Comparison of ENCODE assay signal across 32 mouse cellular contexts in the genomic region with DNA sequence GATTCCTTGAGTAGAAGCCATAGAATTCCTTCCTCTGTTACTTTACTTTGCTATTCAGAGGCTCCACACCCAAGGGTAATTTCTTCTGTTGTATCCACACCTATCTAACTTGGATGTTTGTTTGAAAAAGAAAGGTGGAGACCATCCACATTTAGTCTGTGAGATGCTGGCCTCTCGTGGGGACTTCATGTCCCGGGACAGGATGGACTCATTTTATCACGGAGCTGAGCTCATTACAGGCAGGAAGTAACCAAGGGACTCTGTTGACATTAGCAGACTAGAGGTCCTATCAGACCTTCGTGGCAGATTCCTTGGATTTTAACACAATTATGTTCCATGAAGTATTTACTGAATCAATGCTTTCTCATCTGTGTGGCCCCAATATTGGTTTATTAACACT. TPM values are rescaled to one million over a fixed set of nuclear protein-coding genes. Genes with fewer than 3 reads are reported as not detected.
DNase-seq lines count a peak whose midpoint lies in the region; ATAC-seq and TF ChIP-seq lines count a peak whose summit lies in the region.
"Had no signal": no experiment of that assay in that cellular context is flagged by ENCODE, and none has a peak within 500 bp of the region (broad histone marks: within the 10 kb centered on the region; RNA-seq: fewer than 3 reads in every experiment).

No protein-coding gene starts in this region.

- H3K27me3 ChIP-seq in heart, adult 2 months (ENCODE audit: control insufficient read depth, insufficient read depth, low read length) = no peaks in the 10 kb centered on the region
- peaks cover 20% of the 10 kb centered on the region for H3K27me3 ChIP-seq in heart, embryonic 11.5 days (ENCODE audit: control insufficient read depth, insufficient read depth, low read length)
- no peaks in the 10 kb centered on the region for H3K27me3 ChIP-seq in kidney, embryonic 14.5 days (ENCODE audit: control insufficient read depth, insufficient read depth, low read length)
- H3K27me3 ChIP-seq: intestine, embryonic 15.5 days; limb, embryonic 15.5 days; neural tube, embryonic 13.5 days had no signal

- H3K27ac ChIP-seq in heart, adult 2 months = peak overlapping the region; percentile 48
- H3K27ac ChIP-seq in heart, embryonic 11.5 days (ENCODE audit: low read depth, low read length) = no peak overlapping the region
- no peak overlapping the region for H3K27ac ChIP-seq in kidney, embryonic 14.5 days (ENCODE audit: low read depth, low read length)
- H3K27ac ChIP-seq: intestine, embryonic 15.5 days; kidney, postnatal 0 days; limb, embryonic 15.5 days; macrophage; midbrain, embryonic 10.5 days; neural tube, embryonic 13.5 days had no signal

- TF ChIP-seq EP300 in heart, adult 2 months (IDR thresholded peaks at IDR 0.05; ENCODE audit: insufficient read depth, low read depth, low read length) = peak; percentile 91; the same call in 1 of the 2 replicates

- no peak overlapping the region for H3K9ac ChIP-seq in heart, adult 2 months (ENCODE audit: low read depth, low read length)
- H3K9ac ChIP-seq in heart, embryonic 11.5 days (ENCODE audit: low read depth, low read length) = no peak overlapping the region
- H3K9ac ChIP-seq in kidney, embryonic 14.5 days (ENCODE audit: low read depth, low read length) = no peak overlapping the region
- H3K9ac ChIP-seq: heart, embryonic 12.5 days; intestine, embryonic 15.5 days; limb, embryonic 15.5 days; neural tube, embryonic 13.5 days had no signal

- no peak overlapping the region for H3K4me2 ChIP-seq in heart, embryonic 11.5 days
- no peak overlapping the region for H3K4me2 ChIP-seq in kidney, embryonic 14.5 days (replicated peaks; ENCODE audit: low read depth, low read length)
- H3K4me2 ChIP-seq: heart, embryonic 12.5 days; intestine, embryonic 15.5 days; limb, embryonic 15.5 days; neural tube, embryonic 13.5 days had no signal

- TF ChIP-seq POLR2A in heart, adult 2 months (IDR thresholded peaks at IDR 0.05; ENCODE audit: insufficient read depth, low read depth, low read length) = no peak

- no peaks in the 10 kb centered on the region for H3K36me3 ChIP-seq in heart, adult 2 months (ENCODE audit: control insufficient read depth, insufficient read depth, low read length)
- H3K36me3 ChIP-seq in heart, embryonic 11.5 days (ENCODE audit: control insufficient read depth, insufficient read depth, low read length) = no peaks in the 10 kb centered on the region
- no peaks in the 10 kb centered on the region for H3K36me3 ChIP-seq in kidney, embryonic 14.5 days (ENCODE audit: control insufficient read depth, insufficient read depth, low read length)
- H3K36me3 ChIP-seq: heart, embryonic 12.5 days; intestine, embryonic 15.5 days; limb, embryonic 15.5 days; midbrain, embryonic 10.5 days; neural tube, embryonic 13.5 days had no signal

- no peak for ATAC-seq in heart, embryonic 11.5 days (replicated peaks; ENCODE audit: insufficient number of reproducible peaks, low FRiP score, low TSS enrichment)
- ATAC-seq in kidney, embryonic 14.5 days (ENCODE audit: low FRiP score, low TSS enrichment) = no peak
- ATAC-seq: forebrain, embryonic 14.5 days; hindbrain, embryonic 16.5 days; intestine, embryonic 15.5 days; midbrain, embryonic 16.5 days had no signal

- WGBS in heart, adult 2 months = 45% methylated on average over 4 of the region's 4 CpGs
- WGBS in heart, embryonic 11.5 days (ENCODE audit: insufficient replicate concordance) = 49% methylated on average over 4 of the region's 4 CpGs
- WGBS in kidney, embryonic 14.5 days = 44% methylated on average over 4 of the region's 4 CpGs

- H3K79me2 ChIP-seq in heart, adult 2 months (replicated peaks; ENCODE audit: control insufficient read depth, insufficient read depth, low read length) = no peaks in the 10 kb centered on the region

- peak; percentile 26 to 27 for DNase-seq in heart, adult 2 months
- peak; percentile 13 for DNase-seq in kidney, postnatal 14 days
- DNase-seq in testis, postnatal 10 days (ENCODE audit: low spot score) = peak; percentile 25
- DNase-seq in testis, postnatal 14 days (ENCODE audit: low spot score) = no peak
- no peak for DNase-seq in layer of hippocampus, postnatal 36 days
- DNase-seq: adrenal gland, postnatal 25 days; cerebellum, adult 9-10 months; gastrocnemius, postnatal 14 days; left cerebral cortex, postnatal 4 days; retina, postnatal 1 day; right cerebral cortex, postnatal 25 days; spleen, adult 18-20 months; thymus, postnatal 25 days had no signal

- intact Hi-C loops in heart, adult 2 months (cut with DNase I) = loop anchor here (1.0 to 2.0 kb wide), 4 partner anchors 41 to 103 kb away; a partner anchor contains a TSS

- H3K4me3 ChIP-seq in heart, adult 2 months = no peak overlapping the region
- H3K4me3 ChIP-seq in heart, embryonic 11.5 days (ENCODE audit: low read depth, low read length) = no peak overlapping the region
- H3K4me3 ChIP-seq in kidney, embryonic 14.5 days (ENCODE audit: low read length) = no peak overlapping the region
- H3K4me3 ChIP-seq: heart, embryonic 12.5 days; intestine, embryonic 15.5 days; limb, embryonic 15.5 days; midbrain, embryonic 10.5 days; myocyte; neural tube, embryonic 13.5 days had no signal

- peaks cover 3% of the 10 kb centered on the region for H3K4me1 ChIP-seq in heart, adult 2 months (ENCODE audit: control insufficient read depth, insufficient read depth, low read length)
- H3K4me1 ChIP-seq in heart, embryonic 11.5 days (ENCODE audit: control insufficient read depth, insufficient read depth, low read length) = peaks cover 13% of the 10 kb centered on the region
- no peaks in the 10 kb centered on the region for H3K4me1 ChIP-seq in kidney, embryonic 14.5 days (ENCODE audit: control insufficient read depth, insufficient read depth, low read length)
- H3K4me1 ChIP-seq: limb, embryonic 15.5 days; neural tube, embryonic 13.5 days had no signal

- H3K9me3 ChIP-seq in heart, embryonic 11.5 days (replicated peaks; ENCODE audit: control insufficient read depth, low read length) = no peaks in the 10 kb centered on the region
- no peaks in the 10 kb centered on the region for H3K9me3 ChIP-seq in kidney, embryonic 14.5 days (ENCODE audit: control insufficient read depth, low read length)
- H3K9me3 ChIP-seq: heart, embryonic 12.5 days; intestine, embryonic 15.5 days; limb, embryonic 15.5 days; midbrain, embryonic 10.5 days; neural tube, embryonic 13.5 days had no signal

- peak; percentile 46 for TF ChIP-seq CTCF in heart, adult 2 months (IDR thresholded peaks at IDR 0.05)

RNA-seq across cellular contexts. Expression of a gene that starts 19.2 kb away (rescaled TPM):
- not detected for total RNA-seq in heart, adult 2 months (2021)
- polyA plus RNA-seq in heart, adult 2 months (2012; rRNA removed) = not detected in 2 replicates
- not detected in 2 replicates for polyA plus RNA-seq in heart, embryonic 11.5 days (2014; fragmentation: Nextera tagmentation; extraction: Ambion mirVana)
- polyA plus RNA-seq in kidney, embryonic 14.5 days (2014; fragmentation: Nextera tagmentation; extraction: Ambion mirVana) = not detected in 2 replicates
- not detected for total RNA-seq in layer of hippocampus, postnatal 36 days (2021)
- total RNA-seq: adrenal gland, postnatal 25 days; ES-E14; gastrocnemius, postnatal 14 days; hematopoietic stem cell, adult 5-6 weeks; layer of hippocampus, postnatal 10 days; left cerebral cortex, adult 8-10 months; left cerebral cortex, postnatal 4 days had no signal
- polyA plus RNA-seq: brain, embryonic 14.5 days; embryonic facial prominence, embryonic 14.5 days; forebrain, embryonic 14.5 days; heart, embryonic 12.5 days; hindbrain, embryonic 16.5 days; intestine, embryonic 15.5 days; kidney, postnatal 0 days; limb, embryonic 15.5 days; macrophage; midbrain, embryonic 10.5 days; midbrain, embryonic 16.5 days; myocyte; neural tube, embryonic 13.5 days had no signal

Comparison
In these comparisons a context has a peak if more than half of its experiments do, and no peak if none do; other contexts are left out.
1. DNase-seq: peak in heart, adult 2 months (2 of 2), kidney, postnatal 14 days (single experiment) and testis, postnatal 10 days (single experiment); none in testis, postnatal 14 days (single experiment) and layer of hippocampus, postnatal 36 days (0 of 2).